Mouse (Mus musculus) Patski (cell line): ENCODE measurements around the gene Agr3. TPM values are rescaled to one million over a fixed set of nuclear protein-coding genes. Genes with fewer than 3 reads are reported as not detected.

Experiments used
- ATAC-seq: fragments of 100-300 bp; one replicate; pipeline ENCODE4 v1.8.0; 2021
- CTCF ChIA-PET: fragments of 350-600 bp; sonication (Branson Sonifier 250); formaldehyde crosslinking; loops from one replicate; lab custom pipeline; 2022; ENCODE audit warnings: inconsistent platforms; lab: Charles Lee
- POLR2A ChIA-PET: fragments of 350-600 bp; sonication (Branson Sonifier 250); formaldehyde crosslinking; loops from one replicate; lab custom pipeline; 2022; ENCODE audit warnings: antibody characterized with exemption, inconsistent platforms; lab: Charles Lee
- DNase-seq: peaks from one replicate; pipeline ENCODE4 v3.0.0-alpha.2; 2011; ENCODE audit warnings: low read depth, low spot score
- H3K27me3 ChIP-seq: fragments of 371-371 bp; one replicate; pipeline ENCODE4 v1.5.1; 2021
- CTCF ChIP-seq: fragments of 100-300 bp; IDR thresholded peaks from one replicate; pipeline ENCODE4 v1.5.1; 2021
- in situ Hi-C: fragments of 300-500 bp; cut with MboI; formaldehyde crosslinking; loops from 3 replicates; pipeline ENCODE4 v1.11.1; 2018; ENCODE audit warnings: low pct_unique_long_range_greater_than_20kb, mixed read lengths
- polyA plus RNA-seq: library from polyadenylated mRNA; unstranded; gene quantifications from one replicate; pipeline ENCODE4 v1.2.3, GENCODE M21; 2021

The Agr3 gene
- polyA plus RNA-seq, 1 experiment from 2014 or later, result not detected

DNA sequence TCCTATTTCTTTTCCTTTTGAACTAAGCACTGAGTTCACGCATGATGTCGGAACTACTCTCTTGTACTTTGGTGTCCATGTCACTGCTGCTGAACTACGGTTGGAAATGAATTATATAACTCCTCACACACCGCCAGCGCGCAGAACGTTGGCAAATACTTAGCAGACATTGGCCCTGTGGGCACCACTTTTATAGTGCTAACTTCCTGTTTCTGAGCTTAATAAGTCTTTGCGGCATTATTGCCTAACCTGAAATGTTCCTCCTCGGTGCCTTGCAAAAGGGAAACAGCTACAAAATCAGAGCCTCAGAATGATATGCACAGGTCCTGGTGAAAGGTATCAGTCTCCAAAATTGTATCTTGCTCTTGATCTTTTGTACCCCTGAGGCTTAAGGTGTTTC is 58.1 kb downstream of the Agr3 start:
- ATAC-seq (no peak), DNase-seq (no peak)
- in situ Hi-C loops, result no loop called here
- TF ChIP-seq CTCF, result no peak
- ChIA-PET CTCF (no interaction called here), POLR2A (no interaction called here)
- no peaks in the 10 kb centered on the region for H3K27me3 ChIP-seq

DNA sequence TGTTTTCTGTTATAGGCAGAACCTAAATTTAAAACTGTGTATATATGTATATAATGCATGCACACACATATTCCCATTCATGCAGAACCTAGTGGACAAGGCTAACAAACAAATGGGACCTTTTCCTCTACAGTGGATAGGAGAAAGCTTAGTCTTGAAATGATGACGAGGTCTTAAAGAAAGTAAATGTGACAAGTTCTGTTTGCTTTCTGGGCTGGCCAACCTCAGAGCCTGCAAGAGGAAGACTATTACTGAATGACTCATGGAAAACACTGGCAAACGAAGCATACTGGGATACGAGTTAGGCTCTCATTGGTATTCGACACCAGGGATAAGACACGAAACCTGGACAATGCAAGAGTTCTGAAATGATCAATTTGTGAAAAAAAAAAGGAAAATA is 59.3 kb downstream of the Agr3 start:
- ATAC-seq (no peak), DNase-seq (no peak)
- CTCF ChIA-PET, result no interaction called here
- POLR2A ChIA-PET, result no interaction called here
- no peaks in the 10 kb centered on the region for H3K27me3 ChIP-seq
- TF ChIP-seq CTCF, result no peak
- in situ Hi-C loops, result no loop called here

DNA sequence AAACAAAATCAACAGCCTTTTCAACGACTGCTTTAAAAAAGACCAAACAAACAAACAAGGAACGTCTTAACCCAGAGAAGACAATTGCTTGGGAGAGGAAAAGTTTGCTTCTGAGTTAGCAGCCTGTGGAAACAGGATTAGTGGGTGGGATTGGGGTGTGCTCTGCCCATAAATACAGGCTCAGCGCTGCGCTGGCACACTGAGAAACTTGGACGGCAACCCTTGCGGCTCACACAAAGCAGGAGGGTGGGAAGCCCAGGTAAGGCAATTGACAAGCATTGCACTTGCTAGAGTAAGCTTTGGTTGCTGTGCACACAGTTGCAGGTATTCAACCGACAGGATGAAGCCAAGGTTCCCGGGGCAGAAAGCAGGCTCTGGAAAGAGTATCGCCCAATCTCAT is 67.3 kb downstream of the Agr3 start, which contains the start of gene Agr2:
Gene Agr2, plus strand, starts transcription at position 197 of the 400 bp plus-strand sequence.
- ChIA-PET CTCF (no interaction called here), POLR2A (interaction anchor here (0.6 kb wide), 1 partner anchor 901 kb away, joined by 3 read pairs; no protein-coding TSS in a partner anchor)
- TF ChIP-seq CTCF, result no peak
- no peak for DNase-seq
- no peak for ATAC-seq
- H3K27me3 ChIP-seq, result no peaks in the 10 kb centered on the region
- in situ Hi-C loops, result no loop called here

DNA sequence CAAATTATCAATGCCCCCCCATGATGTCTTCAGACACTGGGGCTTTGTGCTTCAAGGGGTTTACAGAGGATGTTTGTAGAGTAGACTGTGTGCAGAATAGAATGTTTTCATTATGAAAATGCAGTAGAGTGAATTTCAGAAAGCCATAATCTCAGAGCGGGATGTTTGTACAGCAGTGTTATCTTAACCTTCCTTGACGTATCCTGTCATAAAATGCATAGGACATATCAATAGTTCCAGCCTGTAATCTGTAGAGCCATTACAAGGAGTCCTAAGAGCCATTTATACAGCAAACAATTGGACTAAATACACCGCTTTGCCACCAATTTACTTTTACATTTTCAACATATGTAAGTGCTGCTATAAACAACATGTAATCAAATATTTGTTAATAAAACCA is 68.2 kb downstream of the Agr3 start:
- no peak for ATAC-seq
- in situ Hi-C loops, result no loop called here
- no peak for DNase-seq
- CTCF ChIA-PET, result interaction anchor here (1.0 kb wide), 1 partner anchor 14 kb away, joined by 4 read pairs; no protein-coding TSS in a partner anchor
- H3K27me3 ChIP-seq, result no peaks in the 10 kb centered on the region
- POLR2A ChIA-PET, result no interaction called here
- no peak for TF ChIP-seq CTCF

DNA sequence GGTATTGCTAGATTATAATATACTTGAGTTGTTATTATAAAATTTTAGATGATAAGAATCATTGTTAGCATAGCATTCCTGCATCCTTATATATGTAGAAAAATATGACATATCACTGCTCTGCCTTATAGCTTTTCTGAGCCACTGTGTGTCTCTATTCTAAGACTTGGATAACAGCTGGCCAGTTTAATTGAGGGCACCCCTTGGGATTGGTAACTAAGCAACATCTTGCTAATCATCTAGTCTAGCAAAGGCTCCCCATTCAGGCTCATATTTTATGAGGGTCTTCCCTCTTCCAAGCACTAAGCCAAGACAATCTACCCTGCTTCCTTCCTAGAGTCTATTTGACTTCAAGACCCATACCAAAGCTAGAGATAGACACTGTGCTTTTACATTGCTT is 68.7 kb downstream of the Agr3 start:
- in situ Hi-C loops, result no loop called here

DNA sequence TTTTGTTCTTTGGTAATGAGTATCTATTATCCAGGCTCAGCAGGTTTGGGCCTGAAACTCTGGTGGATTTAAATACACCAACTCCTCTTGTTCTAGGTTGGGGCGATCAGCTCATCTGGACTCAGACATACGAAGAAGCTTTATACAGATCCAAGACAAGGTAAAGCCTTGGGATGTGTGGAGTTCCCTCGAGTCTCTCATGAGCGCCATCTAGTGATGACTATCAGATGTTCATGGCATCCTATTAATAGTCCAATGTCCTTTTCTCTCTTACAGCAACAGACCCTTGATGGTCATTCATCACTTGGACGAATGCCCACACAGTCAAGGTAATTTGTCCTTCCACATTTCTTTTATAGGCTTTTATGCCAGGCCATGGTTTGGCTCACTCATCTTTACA is 70.4 kb downstream of the Agr3 start:
- DNase-seq (no peak), ATAC-seq (no peak)
- CTCF ChIA-PET, result interaction anchor here (0.7 to 1.3 kb wide), 4 partner anchors 8 to 99 kb away, joined by 3 to 4 read pairs (median 3); no protein-coding TSS in a partner anchor
- peak; percentile 66 for TF ChIP-seq CTCF
- POLR2A ChIA-PET, result no interaction called here
- in situ Hi-C loops, result no loop called here
- H3K27me3 ChIP-seq, result no peaks in the 10 kb centered on the region

More for the DNA sequence above, 68.7 kb downstream of the Agr3 start:
- DNase-seq (no peak), ATAC-seq (no peak)
- no peak for TF ChIP-seq CTCF
- no peaks in the 10 kb centered on the region for H3K27me3 ChIP-seq
- POLR2A ChIA-PET, result no interaction called here
- CTCF ChIA-PET, result interaction anchor here (1.0 kb wide), 1 partner anchor 14 kb away, joined by 4 read pairs; no protein-coding TSS in a partner anchor

Other genes starting within 250 kb of the Agr3 start
- 0.09 TPM for gene Agr2, start 67.3 kb downstream of the Agr3 start, polyA plus RNA-seq
- 12.6 TPM for gene Tspan13, start 116.9 kb downstream of the Agr3 start, polyA plus RNA-seq
- gene Ankmy2, start 231.5 kb downstream of the Agr3 start, polyA plus RNA-seq, result 35.1 TPM
- 52.3 TPM for gene Bzw2, start 232.5 kb downstream of the Agr3 start, polyA plus RNA-seq